Mouse (Mus musculus) heart, adult 18-20 months (tissue): Measurements from ENCODE around the gene Rnf24. TPM values are rescaled to one million over a fixed set of nuclear protein-coding genes. Genes with fewer than 3 reads are reported as not detected.
"Not testable (repeated sequence)": the region's sequence is repeated elsewhere in the genome, so short reads cannot be mapped to it uniquely, and the experiment has no call there.

Experiments used
- DNase-seq, 2 experiments: peaks; one replicate each; pipeline ENCODE4 v3.0.0; 2021 to 2022; ENCODE audit warnings: mixed read lengths in 1 of 2
- total RNA-seq, 2 experiments: library from RNA; stranded (reverse); gene quantifications; 2 replicates each; pipeline ENCODE4 v1.2.3; 2021

Rnf24 gene
- total RNA-seq, 2 experiments from 2014 or later: 3.9 to 4.1 TPM

GRCm38 (mm10) chr2:131337602-131338001 lies 15.1 kb downstream of the Rnf24 start:
- DNase-seq: no peak

- no peak for DNase-seq
Observed at GRCm38 (mm10) chr2:131330548-131330947, 22.1 kb downstream of the Rnf24 start.

- DNase-seq: no peak
Observed at GRCm38 (mm10) chr2:131328981-131329380, 23.7 kb downstream of the Rnf24 start.

GRCm38 (mm10) chr2:131326044-131326443 lies 26.6 kb downstream of the Rnf24 start:
- DNase-seq: no peak

- no peak for DNase-seq
Observed at GRCm38 (mm10) chr2:131323675-131324074, 29.0 kb downstream of the Rnf24 start.

- peak; percentile 56 to 77 for DNase-seq
Observed at GRCm38 (mm10) chr2:131321192-131321591, 31.5 kb downstream of the Rnf24 start.

GRCm38 (mm10) chr2:131319401-131319800 lies 33.3 kb downstream of the Rnf24 start:
- DNase-seq: no peak

GRCm38 (mm10) chr2:131316167-131316566 lies 36.5 kb downstream of the Rnf24 start:
- DNase-seq: no peak

- no peak for DNase-seq
Observed at GRCm38 (mm10) chr2:131309296-131309695, 43.4 kb downstream of the Rnf24 start.

GRCm38 (mm10) chr2:131307822-131308221 lies 44.9 kb downstream of the Rnf24 start:
- DNase-seq: peak in 1 of 2 experiments; percentile 24

- DNase-seq: no peak
Observed at GRCm38 (mm10) chr2:131307391-131307790, 45.3 kb downstream of the Rnf24 start.

- DNase-seq: not testable (repeated sequence)
Observed at GRCm38 (mm10) chr2:131305226-131305625, 47.5 kb downstream of the Rnf24 start.

- no peak for DNase-seq
Observed at GRCm38 (mm10) chr2:131304497-131304896, 48.2 kb downstream of the Rnf24 start.

- peak; percentile 26 to 53 for DNase-seq
Observed at GRCm38 (mm10) chr2:131301635-131302034, 51.1 kb downstream of the Rnf24 start.

GRCm38 (mm10) chr2:131300485-131300884 lies 52.2 kb downstream of the Rnf24 start:
- DNase-seq: no peak

GRCm38 (mm10) chr2:131298674-131299073 lies 54.0 kb downstream of the Rnf24 start:
- DNase-seq: not testable (repeated sequence)

GRCm38 (mm10) chr2:131296746-131297261 lies 55.9 kb downstream of the Rnf24 start:
- DNase-seq: no peak

GRCm38 (mm10) chr2:131290669-131291068 lies 62.0 kb downstream of the Rnf24 start:
- no peak for DNase-seq

GRCm38 (mm10) chr2:131286276-131286675 lies 66.4 kb downstream of the Rnf24 start:
- DNase-seq: no peak

- DNase-seq: no peak
Observed at GRCm38 (mm10) chr2:131281596-131281995, 71.1 kb downstream of the Rnf24 start.

GRCm38 (mm10) chr2:131276722-131277121 lies 76.0 kb downstream of the Rnf24 start:
- DNase-seq: no peak

GRCm38 (mm10) chr2:131275493-131275892 lies 77.2 kb downstream of the Rnf24 start:
- DNase-seq: peak in 1 of 2 experiments; percentile 33

GRCm38 (mm10) chr2:131265056-131265455 lies 87.6 kb downstream of the Rnf24 start:
- no peak for DNase-seq

GRCm38 (mm10) chr2:131264027-131264426 lies 88.7 kb downstream of the Rnf24 start:
- no peak for DNase-seq
